Mouse (Mus musculus): ENCODE data around the gene Doc2g. TPM values are rescaled to one million over a fixed set of nuclear protein-coding genes. Genes with fewer than 3 reads are reported as not detected.

The Doc2g gene
- total RNA-seq, 4 experiments from 2014 or later: 255 to 281 (median 261) TPM

GRCm38 (mm10) chr19:3990804-3991203, 12.3 kb upstream of the Doc2g start:
- no peak for DNase-seq (ENCODE audit: low spot score)

- DNase-seq (ENCODE audit: low spot score): no peak
These were observed 11.6 kb upstream of the Doc2g start for GRCm38 (mm10) chr19:3991562-3991961.

- DNase-seq (ENCODE audit: low spot score): no peak
These were observed 11.1 kb upstream of the Doc2g start for GRCm38 (mm10) chr19:3991966-3992365.

GRCm38 (mm10) chr19:3992416-3992815, 10.7 kb upstream of the Doc2g start, which contains the start of gene Tbx10:
Tbx10 (plus strand) TSS chr19:3992752.
- no peak for DNase-seq (ENCODE audit: low spot score)

- DNase-seq (ENCODE audit: low spot score): no peak
These were observed 8.2 kb upstream of the Doc2g start for GRCm38 (mm10) chr19:3994932-3995331.

- DNase-seq (ENCODE audit: low spot score): no peak
These were observed 7.6 kb upstream of the Doc2g start for GRCm38 (mm10) chr19:3995505-3995904.

- DNase-seq (ENCODE audit: low spot score): no peak
These were observed 7.0 kb upstream of the Doc2g start for GRCm38 (mm10) chr19:3996106-3996505.

GRCm38 (mm10) chr19:3996747-3997146, 6.4 kb upstream of the Doc2g start:
- DNase-seq (ENCODE audit: low spot score): no peak

GRCm38 (mm10) chr19:3997231-3997630, 5.9 kb upstream of the Doc2g start:
- DNase-seq (ENCODE audit: low spot score): no peak

GRCm38 (mm10) chr19:3998335-3998734, 4.8 kb upstream of the Doc2g start:
- DNase-seq (ENCODE audit: low spot score): no peak

GRCm38 (mm10) chr19:3999121-3999730, 3.9 kb upstream of the Doc2g start:
- DNase-seq (ENCODE audit: low spot score): no peak

GRCm38 (mm10) chr19:4000119-4000900, 2.8 kb upstream of the Doc2g start, which contains the start of the genes Nudt8 and Gm49405:
Nudt8 (plus strand) TSS chr19:4000580.
Gm49405 (plus strand) TSS chr19:4000626.
- DNase-seq (ENCODE audit: low spot score): peak; percentile 98

- no peak for DNase-seq (ENCODE audit: low spot score)
These were observed 2.1 kb upstream of the Doc2g start for GRCm38 (mm10) chr19:4000949-4001525.

- no peak for DNase-seq (ENCODE audit: low spot score)
These were observed 1.4 kb upstream of the Doc2g start for GRCm38 (mm10) chr19:4001752-4002151.

GRCm38 (mm10) chr19:4003641-4004040, 528 bp downstream of the Doc2g start:
- no peak for DNase-seq (ENCODE audit: low spot score)

GRCm38 (mm10) chr19:4004331-4004730, 1.2 kb downstream of the Doc2g start:
- DNase-seq (ENCODE audit: low spot score): no peak

GRCm38 (mm10) chr19:4005091-4005490, 2.0 kb downstream of the Doc2g start:
- DNase-seq (ENCODE audit: low spot score): no peak

- no peak for DNase-seq (ENCODE audit: low spot score)
These were observed 2.9 kb downstream of the Doc2g start for GRCm38 (mm10) chr19:4005971-4006370.

- DNase-seq (ENCODE audit: low spot score): no peak
These were observed 8.0 kb downstream of the Doc2g start for GRCm38 (mm10) chr19:4011086-4011485.

GRCm38 (mm10) chr19:4012432-4013022, 9.4 kb downstream of the Doc2g start, which contains the start of gene Ndufv1:
Ndufv1 (minus strand) TSS chr19:4012806.
- DNase-seq (ENCODE audit: low spot score): peak; percentile 99

GRCm38 (mm10) chr19:4013066-4013465, 10.0 kb downstream of the Doc2g start:
- DNase-seq (ENCODE audit: low spot score): no peak

GRCm38 (mm10) chr19:4014802-4015201, 11.7 kb downstream of the Doc2g start:
- DNase-seq (ENCODE audit: low spot score): no peak
